Mouse (Mus musculus): ENCODE measurements around the gene Alg3.
A peak's percentile ranks its signal among the peaks of the same experiment; 100 is the strongest.

Alg3 gene

DNA sequence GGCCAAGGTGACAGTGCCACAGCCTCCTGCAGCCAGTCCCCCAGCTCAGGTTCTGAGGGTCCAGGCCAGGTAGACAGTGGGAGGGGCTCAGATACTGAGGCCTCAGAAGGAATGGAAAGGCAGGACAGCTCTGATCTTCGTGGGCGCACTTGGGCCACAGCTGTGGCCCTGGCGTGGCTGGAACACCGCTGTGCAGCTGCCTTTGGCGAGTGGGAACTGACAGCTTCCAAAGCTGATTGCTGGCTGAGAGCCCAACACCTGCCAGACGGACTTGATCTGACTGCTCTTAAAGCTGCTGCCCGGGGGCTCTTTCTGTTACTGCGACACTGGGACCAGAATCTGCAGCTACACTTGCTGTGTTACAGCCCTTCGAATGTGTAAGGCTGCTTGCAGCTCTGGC lies 6.8 kb downstream of the Alg3 start:
- DNase-seq (ENCODE audit: low spot score), result no peak

- DNase-seq (ENCODE audit: low spot score), result no peak
Observed at GRCm38 (mm10) chr16:20600511-20600910, 11.0 kb downstream of the Alg3 start.

- DNase-seq (ENCODE audit: low spot score), result no peak
Observed at GRCm38 (mm10) chr16:20596687-20597441, 14.7 kb downstream of the Alg3 start.

DNA sequence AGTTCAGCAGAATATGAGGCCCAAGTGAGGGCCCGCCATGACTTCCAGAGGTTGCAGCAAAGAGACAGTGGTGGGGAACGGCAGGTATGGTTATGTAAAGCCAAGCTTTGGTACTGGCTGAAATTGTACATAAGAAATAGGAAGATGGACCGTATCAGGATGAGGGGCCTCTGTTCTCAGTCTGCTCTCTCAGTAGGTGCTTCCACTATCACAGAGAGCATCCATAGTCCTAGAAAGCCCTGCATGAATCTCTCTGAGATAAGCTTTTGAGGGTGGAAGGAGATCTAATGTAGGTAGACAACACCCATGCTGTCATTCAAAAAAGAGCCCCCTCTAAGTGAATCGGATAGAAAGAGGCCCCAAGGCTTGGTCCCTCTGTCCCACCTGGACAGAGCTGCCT lies 15.8 kb downstream of the Alg3 start:
- no peak for DNase-seq (ENCODE audit: low spot score)

GRCm38 (mm10) chr16:20595060-20595673 lies 16.4 kb downstream of the Alg3 start:
- DNase-seq (ENCODE audit: low spot score), result no peak

- peak; percentile 48 for DNase-seq (ENCODE audit: low spot score)
Observed at GRCm38 (mm10) chr16:20591076-20591705, 20.3 kb downstream of the Alg3 start.

DNA sequence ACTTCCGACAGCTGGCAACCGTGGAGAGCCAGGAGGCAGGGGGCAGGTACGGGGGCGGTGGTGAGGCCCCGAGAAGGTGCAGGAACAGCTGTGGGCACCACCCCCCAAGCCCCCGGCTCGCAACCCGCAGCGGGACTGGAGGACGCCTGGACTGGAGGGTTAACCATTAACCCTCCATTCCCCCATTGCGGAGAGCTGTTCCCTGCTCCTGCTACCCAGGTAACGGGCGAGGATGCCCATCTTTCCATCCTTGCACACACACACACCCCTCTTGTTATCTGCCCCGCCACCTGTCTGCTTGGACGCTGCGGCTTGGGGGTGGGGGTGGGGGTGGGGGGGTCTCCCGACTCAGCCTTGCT lies 20.9 kb downstream of the Alg3 start:
- no peak for DNase-seq (ENCODE audit: low spot score)

GRCm38 (mm10) chr16:20589939-20590679 lies 21.4 kb downstream of the Alg3 start:
- DNase-seq (ENCODE audit: low spot score), result peak; percentile 57

DNA sequence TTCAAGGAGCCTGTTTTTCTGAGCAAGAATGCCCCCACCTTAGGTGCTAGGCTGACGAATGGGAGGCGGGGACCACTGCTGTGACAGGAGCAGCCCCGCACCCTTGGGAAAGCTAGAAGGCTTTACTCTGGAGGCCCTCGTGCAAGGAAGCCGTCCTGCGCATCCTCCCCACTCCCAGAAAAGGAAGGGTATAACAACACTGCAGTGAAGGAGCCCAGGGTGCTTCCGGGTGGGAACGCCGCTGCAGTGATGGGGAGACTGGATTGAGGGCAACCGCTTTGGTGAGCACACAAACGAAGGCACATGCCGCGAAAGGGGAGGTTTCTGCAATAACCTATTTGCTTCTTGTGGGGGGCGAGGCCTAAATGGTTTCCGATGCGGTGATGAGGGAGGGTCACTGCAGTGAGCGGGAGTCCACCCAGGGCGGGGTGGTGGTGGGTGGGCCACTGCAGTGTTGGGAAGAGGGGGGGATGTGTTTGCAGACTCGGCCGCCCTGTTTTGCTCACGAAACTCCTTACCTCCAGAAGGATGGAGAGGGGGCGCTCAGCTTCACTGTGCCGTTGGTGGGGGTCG lies 22.1 kb downstream of the Alg3 start, which contains the start of gene Vwa5b2:
TSS of gene Vwa5b2 (plus strand) at position 106 of the 573 bp plus-strand sequence.
- peak; percentile 44 for DNase-seq (ENCODE audit: low spot score)

GRCm38 (mm10) chr16:20565075-20565474 lies 46.5 kb downstream of the Alg3 start:
- DNase-seq (ENCODE audit: low spot score), result no peak

- DNase-seq (ENCODE audit: low spot score), result no peak
Observed at GRCm38 (mm10) chr16:20557381-20557780, 54.2 kb downstream of the Alg3 start.

Measured in embryo, embryonic 10 days (tissue).